23 mouse cellular contexts compared by ENCODE assay signal in genomic region chr17:86193979-86194378, GRCm38 (mm10). TPM values are rescaled to one million over a fixed set of nuclear protein-coding genes. Genes with fewer than 3 reads are reported as not detected.
DNase-seq lines count a peak whose midpoint lies in the region; ATAC-seq and TF ChIP-seq lines count a peak whose summit lies in the region.
"Had no signal": no experiment of that assay in that cellular context is flagged by ENCODE, and none has a peak within 500 bp of the region (broad histone marks: within the 10 kb centered on the region; RNA-seq: fewer than 3 reads in every experiment).

No protein-coding gene starts in this region.

- ATAC-seq in kidney, embryonic 14.5 days (ENCODE audit: low FRiP score, low TSS enrichment): no peak
- ATAC-seq: CD4-positive, CD25-positive, alpha-beta regulatory T cell, adult 4 months had no signal

- WGBS in kidney, embryonic 14.5 days: 74% methylated on average over 6 of the region's 6 CpGs
- 30% methylated on average over 6 of the region's 6 CpGs for WGBS in small intestine, adult 2 months
- 88% methylated on average over 6 of the region's 6 CpGs for WGBS in hindbrain, embryonic 10.5 days

- no peak for TF ChIP-seq POLR2A in small intestine, adult 2 months (IDR thresholded peaks at IDR 0.05; ENCODE audit: low read depth, low read length)

- no peaks in the 10 kb centered on the region for H3K27me3 ChIP-seq in kidney, embryonic 14.5 days (ENCODE audit: control insufficient read depth, insufficient read depth, low read length)
- no peaks in the 10 kb centered on the region for H3K27me3 ChIP-seq in small intestine, adult 2 months (ENCODE audit: control insufficient read depth, insufficient read depth, low read length)
- no peaks in the 10 kb centered on the region for H3K27me3 ChIP-seq in hindbrain, embryonic 10.5 days (ENCODE audit: insufficient read depth, poor library complexity, severe bottlenecking)
- H3K27me3 ChIP-seq: embryonic facial prominence, embryonic 12.5 days; forebrain, embryonic 12.5 days; heart, embryonic 13.5 days; hindbrain, embryonic 13.5 days had no signal

- no peak for TF ChIP-seq CTCF in small intestine, adult 2 months (IDR thresholded peaks at IDR 0.05; ENCODE audit: extremely low read depth, insufficient read length, insufficient replicate concordance, low read depth, low read length)

- H3K4me1 ChIP-seq in kidney, embryonic 14.5 days (ENCODE audit: control insufficient read depth, insufficient read depth, low read length): peaks cover 15% of the 10 kb centered on the region
- H3K4me1 ChIP-seq in small intestine, adult 2 months (ENCODE audit: control insufficient read depth, insufficient read depth, insufficient read length, low read length): peaks cover 33% of the 10 kb centered on the region
- H3K4me1 ChIP-seq in hindbrain, embryonic 10.5 days (replicated peaks): peaks cover 3% of the 10 kb centered on the region
- H3K4me1 ChIP-seq: embryonic facial prominence, embryonic 12.5 days; forebrain, embryonic 12.5 days; hindbrain, embryonic 13.5 days had no signal

- H3K4me3 ChIP-seq in kidney, embryonic 14.5 days (ENCODE audit: low read length): no peak overlapping the region
- no peak overlapping the region for H3K4me3 ChIP-seq in small intestine, adult 2 months (ENCODE audit: low read depth, low read length)
- no peak overlapping the region for H3K4me3 ChIP-seq in hindbrain, embryonic 10.5 days
- H3K4me3 ChIP-seq: embryonic facial prominence, embryonic 12.5 days; forebrain, embryonic 12.5 days; gastrocnemius, adult 2 months; heart, embryonic 13.5 days; hindbrain, embryonic 13.5 days had no signal

- peak; percentile 67 for DNase-seq in kidney, adult 11 months
- peak; percentile 86 for DNase-seq in kidney, adult 9 months
- DNase-seq in kidney, postnatal 14 days: peak; percentile 71
- no peak for DNase-seq in hindbrain, embryonic 10.5 days (ENCODE audit: low spot score)
- DNase-seq in right cerebral cortex, adult 18-20 months: no peak
- no peak for DNase-seq in lung, postnatal 4 days
- DNase-seq: adrenal gland, adult 8-10 months; B cell, adult 2 months; cerebellum, adult 11 months; cerebellum, adult 8-10 months; cerebellum, postnatal 14 days; gastrocnemius, adult 2 months; gastrocnemius, postnatal 25 days; heart, adult 11 months; heart, postnatal 36 days had no signal

- H3K9ac ChIP-seq in kidney, embryonic 14.5 days (ENCODE audit: low read depth, low read length): no peak overlapping the region
- H3K9ac ChIP-seq: embryonic facial prominence, embryonic 12.5 days; forebrain, embryonic 12.5 days; heart, embryonic 13.5 days; hindbrain, embryonic 13.5 days had no signal

- H3K9me3 ChIP-seq in kidney, embryonic 14.5 days (ENCODE audit: control insufficient read depth, low read length): no peaks in the 10 kb centered on the region
- H3K9me3 ChIP-seq in hindbrain, embryonic 10.5 days: no peaks in the 10 kb centered on the region
- H3K9me3 ChIP-seq: embryonic facial prominence, embryonic 12.5 days; forebrain, embryonic 12.5 days; heart, embryonic 13.5 days; hindbrain, embryonic 13.5 days had no signal

- no peak overlapping the region for H3K4me2 ChIP-seq in kidney, embryonic 14.5 days (replicated peaks; ENCODE audit: low read depth, low read length)
- H3K4me2 ChIP-seq: embryonic facial prominence, embryonic 12.5 days; forebrain, embryonic 12.5 days; heart, embryonic 13.5 days; hindbrain, embryonic 13.5 days had no signal

- H3K27ac ChIP-seq in kidney, embryonic 14.5 days (ENCODE audit: low read depth, low read length): no peak overlapping the region
- peak overlapping the region; percentile 32 for H3K27ac ChIP-seq in small intestine, adult 2 months (ENCODE audit: insufficient read depth, low read depth, low read length)
- no peak overlapping the region for H3K27ac ChIP-seq in hindbrain, embryonic 10.5 days
- H3K27ac ChIP-seq: embryonic facial prominence, embryonic 12.5 days; forebrain, embryonic 12.5 days; gastrocnemius, adult 2 months; heart, embryonic 13.5 days; hindbrain, embryonic 13.5 days had no signal

- no peaks in the 10 kb centered on the region for H3K36me3 ChIP-seq in kidney, embryonic 14.5 days (ENCODE audit: control insufficient read depth, insufficient read depth, low read length)
- H3K36me3 ChIP-seq in small intestine, adult 2 months (ENCODE audit: control insufficient read depth, insufficient read depth, low read length): no peaks in the 10 kb centered on the region
- H3K36me3 ChIP-seq in hindbrain, embryonic 10.5 days: no peaks in the 10 kb centered on the region
- H3K36me3 ChIP-seq: embryonic facial prominence, embryonic 12.5 days; forebrain, embryonic 12.5 days; G1E; hindbrain, embryonic 13.5 days had no signal

RNA-seq across cellular contexts. Expression of gene Prkce, which starts 26.4 kb away (rescaled TPM):
- 7.2 and 8.8 TPM in 2 replicates for polyA plus RNA-seq in kidney, embryonic 14.5 days (2014; fragmentation: Nextera tagmentation; extraction: Ambion mirVana)
- 1.5 and 3.3 TPM in 2 replicates for polyA plus RNA-seq in small intestine, adult 2 months (2012; rRNA removed)
- polyA plus RNA-seq in hindbrain, embryonic 10.5 days (2016; fragmentation: Nextera tagmentation; extraction: Ambion mirVana): 4.4 and 4.9 TPM in 2 replicates

RNA-seq across cellular contexts. Expression of gene Srbd1, which starts 49.0 kb away (rescaled TPM):
- 11.6 and 12.7 TPM in 2 replicates for polyA plus RNA-seq in kidney, embryonic 14.5 days (2014; fragmentation: Nextera tagmentation; extraction: Ambion mirVana)
- polyA plus RNA-seq in small intestine, adult 2 months (2012; rRNA removed): 0.50 and 0.80 TPM in 2 replicates
- polyA plus RNA-seq in hindbrain, embryonic 10.5 days (2016; fragmentation: Nextera tagmentation; extraction: Ambion mirVana): 18.8 and 19.9 TPM in 2 replicates

Comparison
In these comparisons a context has a peak if more than half of its experiments do, and no peak if none do; other contexts are left out.
1. DNase-seq: peak in kidney, adult 11 months (single experiment), kidney, adult 9 months (single experiment) and kidney, postnatal 14 days (single experiment); none in hindbrain, embryonic 10.5 days (single experiment), right cerebral cortex, adult 18-20 months (single experiment) and lung, postnatal 4 days (0 of 2).